Mouse (Mus musculus): ENCODE results near the gene Slc22a14. TPM values are rescaled to one million over a fixed set of nuclear protein-coding genes. Genes with fewer than 3 reads are reported as not detected.
"Not testable (repeated sequence)": the region's sequence is repeated elsewhere in the genome, so short reads cannot be mapped to it uniquely, and the experiment has no call there.

The Slc22a14 gene
- total RNA-seq, 1 experiment from 2014 or later, result not detected

DNA sequence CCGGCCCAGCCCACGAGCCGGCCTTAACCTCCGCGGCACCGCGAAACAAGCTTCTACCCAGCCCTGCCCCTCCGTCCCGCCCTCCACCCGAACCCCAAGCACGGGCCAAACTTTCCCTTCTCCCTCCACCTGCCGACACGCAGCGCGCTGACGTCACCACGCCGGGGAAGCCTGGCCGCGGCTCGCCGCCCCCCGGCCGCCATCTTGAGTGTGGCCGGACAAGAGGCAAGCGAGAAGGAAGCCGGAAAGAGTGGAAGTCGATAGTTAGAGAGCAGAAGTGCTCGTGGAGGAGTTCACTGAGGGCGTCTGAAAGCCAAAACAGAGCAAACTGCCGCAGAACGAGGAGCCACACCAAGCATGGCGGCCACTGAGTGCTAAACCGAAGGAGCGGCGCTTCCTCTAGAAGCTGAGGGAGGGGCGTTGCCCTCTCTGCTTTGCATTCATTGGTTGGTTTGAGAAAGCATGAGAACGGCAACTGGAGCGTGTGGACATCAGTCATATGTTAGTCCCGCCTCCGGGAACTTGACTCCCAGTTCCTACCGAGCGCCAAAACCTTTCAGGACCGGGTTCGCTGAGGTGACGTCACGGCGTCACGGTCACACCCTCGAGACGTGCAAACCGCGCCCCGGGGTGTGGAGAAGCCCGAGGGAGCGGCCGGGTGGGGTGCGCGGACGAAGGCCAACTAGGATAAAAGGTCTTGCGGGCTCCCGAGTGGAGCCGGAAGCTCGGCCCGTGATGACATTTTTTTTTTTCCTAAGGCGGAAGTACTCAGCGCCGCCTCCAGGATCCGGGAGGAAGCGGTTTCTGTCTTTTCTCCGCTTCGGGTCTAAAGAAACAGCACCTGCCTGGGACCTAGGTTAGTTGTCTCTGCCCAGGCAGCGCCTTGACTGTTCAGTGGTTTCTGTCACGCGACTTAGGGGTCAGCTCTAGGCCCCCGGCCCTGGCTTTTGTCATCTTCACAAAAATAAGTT lies 42.8 kb downstream of the Slc22a14 start, which contains the start of gene Oxsr1:
Gene Oxsr1 (minus strand): TSS at position 139 of the 971 bp plus-strand sequence.
- DNase-seq, result peak; percentile 99

DNA sequence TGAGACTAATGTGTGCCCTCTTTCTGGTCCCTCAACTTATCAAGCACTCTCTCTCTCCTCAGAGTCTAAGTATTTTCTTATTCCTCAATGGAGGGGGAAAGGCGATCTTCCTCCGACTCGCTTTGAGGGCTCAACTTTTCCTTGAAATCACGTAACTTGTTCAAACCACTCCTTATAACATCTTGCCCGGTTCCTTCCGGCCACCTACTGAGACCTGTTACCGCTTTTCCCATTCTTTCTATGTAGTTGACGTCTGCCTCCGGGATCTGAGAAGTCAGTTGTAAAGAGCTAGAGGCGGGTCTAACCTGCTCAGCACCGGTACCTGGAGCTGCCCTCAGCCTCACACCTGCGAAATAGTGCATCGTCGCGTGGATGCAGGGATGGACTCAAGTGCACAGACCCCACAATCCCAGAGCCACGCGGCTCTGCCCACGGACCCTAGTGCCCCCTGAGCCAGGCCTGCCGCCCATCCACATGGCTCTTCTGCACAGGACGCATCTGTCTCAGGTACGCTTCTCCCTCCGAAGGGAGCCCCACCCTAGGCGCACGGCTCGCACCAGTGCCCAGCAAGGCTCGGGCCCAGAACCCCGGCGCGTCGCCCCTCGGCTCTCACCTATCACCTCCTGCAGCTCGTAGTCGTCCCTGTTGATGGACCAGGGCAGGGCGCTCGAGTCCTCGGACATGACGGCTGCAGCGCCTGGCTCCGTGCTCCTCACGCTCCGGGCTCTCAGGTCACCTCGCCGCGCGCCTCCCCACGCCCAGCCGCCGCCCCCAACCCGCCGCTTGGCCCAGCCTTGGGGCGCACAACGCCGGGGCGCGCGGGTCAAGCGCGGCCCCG lies 43.7 kb downstream of the Slc22a14 start:
- DNase-seq, result no peak

DNA sequence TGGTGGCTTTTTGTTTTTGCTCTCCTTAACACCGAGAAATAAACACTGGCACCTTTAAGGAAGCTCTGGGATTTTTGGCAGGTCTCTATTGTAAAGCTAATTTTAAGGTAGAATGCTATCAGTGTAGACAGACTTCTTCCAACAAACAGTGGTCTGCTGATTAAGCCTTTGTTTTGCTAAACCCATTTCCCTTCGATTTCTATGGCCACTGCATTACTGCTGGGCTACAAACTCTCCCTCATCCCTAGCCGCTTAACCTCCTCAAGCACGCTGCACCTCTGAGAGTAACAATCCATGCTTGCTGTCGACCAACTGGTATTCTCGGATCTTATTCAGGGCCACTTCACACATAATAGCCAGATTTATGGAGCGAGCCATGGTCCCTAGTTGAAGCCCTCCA lies 44.4 kb downstream of the Slc22a14 start:
- no peak for DNase-seq

DNA sequence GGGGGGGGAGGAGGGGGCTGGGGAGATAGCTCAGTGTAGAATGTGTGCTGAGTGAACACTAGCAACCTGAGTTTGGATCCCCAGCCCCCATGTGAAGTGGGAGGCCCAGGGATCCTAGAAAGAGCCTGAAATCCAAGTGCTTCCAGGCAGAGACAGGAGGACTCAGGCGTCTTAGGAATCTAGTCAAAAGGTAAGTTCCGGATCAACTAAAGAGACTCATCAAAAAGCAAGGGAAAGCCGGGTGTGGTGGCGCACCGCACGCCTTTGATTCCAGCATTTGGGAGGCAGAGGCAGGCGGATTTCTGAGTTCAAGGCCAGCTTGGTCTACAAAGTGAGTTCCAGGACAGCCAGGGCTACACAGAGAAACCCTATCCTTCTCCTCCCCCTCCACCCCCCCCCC lies 44.9 kb downstream of the Slc22a14 start:
- no peak for DNase-seq

DNA sequence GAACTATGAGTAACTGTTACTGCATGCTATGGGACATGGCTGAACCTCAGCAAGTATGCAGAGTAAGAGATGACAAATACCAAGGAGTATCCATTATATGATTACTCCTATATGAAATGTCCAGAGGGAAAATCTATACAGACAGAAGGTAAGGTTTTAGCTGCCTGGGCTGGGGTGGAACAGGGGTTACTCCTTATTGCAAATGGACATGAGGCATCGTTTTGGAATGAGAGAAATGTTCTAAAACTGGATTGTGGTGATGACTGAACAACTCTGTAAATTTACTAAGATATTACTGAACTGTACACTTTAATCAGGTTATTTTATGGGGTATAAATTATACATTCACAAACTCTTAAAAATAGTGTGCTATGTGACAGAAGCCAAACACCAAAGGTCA lies 46.5 kb downstream of the Slc22a14 start:
- no peak for DNase-seq

DNA sequence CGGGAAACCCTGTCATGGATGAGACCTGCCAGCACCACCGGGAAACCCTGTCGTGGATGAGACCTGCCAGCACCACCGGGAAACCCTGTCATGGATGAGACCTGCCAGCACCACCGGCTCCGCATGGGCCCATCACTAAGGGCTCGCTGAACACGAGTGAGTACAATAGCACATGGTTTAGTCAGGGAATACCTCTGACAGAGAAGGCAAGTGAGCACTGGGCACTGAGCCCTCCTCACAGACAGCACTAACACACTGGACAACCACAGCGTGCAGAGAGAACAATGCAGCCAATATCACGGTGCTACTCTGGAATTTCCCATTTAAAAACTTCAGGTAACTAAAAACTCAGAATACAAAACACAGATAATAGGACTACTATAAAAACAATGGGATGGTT lies 52.3 kb downstream of the Slc22a14 start:
- no peak for DNase-seq

DNA sequence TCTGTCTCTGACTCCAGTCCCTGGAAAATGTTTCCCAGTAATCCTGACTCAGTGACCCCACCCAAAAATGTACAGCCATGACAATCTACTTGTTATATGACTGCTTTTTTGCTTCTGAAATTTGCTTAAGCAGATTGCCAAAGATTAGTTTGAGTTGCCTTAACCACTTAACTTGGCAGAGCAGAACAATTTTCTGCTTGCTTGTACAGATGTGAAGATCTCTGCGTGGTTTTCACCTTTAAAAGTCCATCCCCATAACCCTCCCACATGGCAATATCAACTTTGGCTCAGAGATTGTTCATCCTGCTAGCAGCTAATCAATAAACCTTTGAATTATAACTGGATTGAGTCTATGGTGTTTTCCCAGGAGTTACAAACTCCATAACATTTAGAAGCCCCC lies 56.3 kb downstream of the Slc22a14 start:
- DNase-seq, result no peak

DNA sequence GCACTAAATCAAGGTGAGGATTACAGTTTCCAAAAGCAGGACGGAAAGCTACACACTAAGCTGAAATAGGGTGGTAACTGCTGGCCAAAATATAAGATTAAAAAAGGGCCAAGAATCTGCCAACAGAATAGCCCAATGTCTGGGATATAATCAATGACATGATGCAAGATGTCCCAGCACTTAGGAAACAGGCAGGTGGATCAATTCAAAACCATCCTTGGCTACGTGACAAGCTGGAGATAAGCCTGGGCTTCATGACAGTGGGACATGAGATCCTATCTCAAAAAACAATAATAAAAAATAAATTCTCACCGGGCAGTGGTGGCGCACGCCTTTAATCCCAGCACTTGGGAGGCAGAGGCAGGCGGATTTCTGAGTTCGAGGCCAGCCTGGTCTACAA lies 59.5 kb downstream of the Slc22a14 start:
- DNase-seq, result no peak

DNA sequence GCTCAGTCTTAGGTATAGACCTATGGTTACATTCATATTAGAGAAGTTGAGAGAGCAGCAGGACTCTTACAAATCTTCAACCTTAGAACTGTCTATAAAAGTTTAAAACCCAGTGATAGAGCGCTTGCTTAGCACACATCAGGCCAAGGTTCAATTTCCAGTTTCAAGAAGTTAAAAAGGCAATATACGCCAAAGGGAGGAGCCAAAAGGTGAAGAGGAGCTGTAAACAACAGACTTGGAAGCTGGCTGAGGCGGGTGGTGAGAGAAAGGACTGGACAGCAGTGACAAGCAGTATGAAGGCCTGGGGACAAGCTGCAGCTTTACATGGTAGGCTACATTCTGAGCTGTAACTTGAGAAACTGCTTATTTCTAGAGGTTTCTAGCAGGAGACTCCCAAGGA lies 66.8 kb downstream of the Slc22a14 start:
- no peak for DNase-seq

DNA sequence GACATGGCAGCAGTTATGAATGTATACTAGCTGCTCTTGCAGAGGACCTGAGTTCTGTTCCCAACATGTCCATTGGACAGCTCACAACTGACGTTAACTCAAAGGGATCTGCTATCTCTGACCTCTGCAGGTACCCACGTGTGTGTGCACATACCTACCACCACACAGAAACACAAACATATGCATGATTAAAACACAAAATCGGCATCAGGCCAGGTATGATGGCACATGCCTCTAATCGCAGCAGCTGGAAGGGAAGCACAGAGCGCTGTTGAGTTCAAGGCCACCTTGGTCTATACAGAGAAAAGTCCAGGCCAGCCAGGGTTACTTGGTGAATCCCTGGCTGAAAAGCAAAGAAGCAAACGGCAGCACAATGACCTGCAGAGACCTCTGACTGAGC lies 67.7 kb downstream of the Slc22a14 start:
- no peak for DNase-seq

DNA sequence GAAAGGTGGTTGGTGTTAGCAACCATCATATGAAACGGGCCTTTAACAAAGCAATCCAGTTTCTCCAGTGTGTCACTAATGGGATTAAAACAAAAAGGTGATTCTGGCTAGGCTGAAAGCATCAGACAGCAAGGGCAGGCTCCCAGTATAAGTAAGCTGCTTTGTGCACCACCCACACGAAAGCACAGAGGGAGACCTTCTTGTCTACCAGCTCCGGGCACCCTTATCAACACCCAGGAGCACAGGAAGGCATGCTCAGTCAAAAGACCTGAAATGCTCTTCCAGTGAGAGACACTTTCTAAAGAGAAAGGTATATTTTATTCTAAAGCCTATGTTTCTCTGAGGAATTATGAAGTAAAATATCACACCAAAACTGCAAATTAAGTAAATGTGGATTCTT lies 74.6 kb downstream of the Slc22a14 start:
- no peak for DNase-seq

DNA sequence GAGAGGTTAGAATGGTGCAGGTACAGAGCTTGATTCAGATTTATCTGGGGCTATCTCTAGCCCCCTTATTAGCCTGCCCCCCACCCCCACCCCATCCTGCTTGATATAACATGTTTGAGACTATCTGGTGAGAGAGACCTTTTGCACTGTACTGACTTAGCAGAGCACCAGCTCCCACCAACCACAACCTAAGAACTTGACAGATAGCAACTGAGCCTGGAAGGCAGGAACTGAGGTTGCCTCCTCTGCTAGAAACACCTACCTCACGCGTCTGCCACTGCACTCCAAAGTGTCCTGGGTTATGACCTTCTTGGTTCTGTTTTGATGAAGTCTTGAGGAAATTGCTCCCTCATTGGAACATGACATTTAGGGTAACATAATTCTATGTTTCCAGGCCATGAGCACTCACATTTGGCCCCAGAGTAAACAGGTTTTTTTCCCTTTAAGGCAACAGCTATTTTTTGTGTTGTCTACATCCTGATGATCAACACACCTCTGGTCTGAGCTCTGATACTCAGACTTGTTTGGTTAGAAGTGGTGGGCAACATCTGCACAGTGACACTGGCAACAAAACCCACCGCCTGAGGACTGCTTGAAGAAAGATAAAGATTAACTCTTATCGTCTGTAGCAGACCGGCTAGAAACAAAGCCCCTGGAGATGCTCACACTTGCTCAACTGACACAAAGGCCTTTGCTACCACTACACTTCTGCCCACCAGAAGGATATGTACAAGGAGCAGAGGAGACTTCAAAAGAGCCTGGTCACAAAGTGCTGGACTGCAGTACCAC lies 84.3 kb downstream of the Slc22a14 start:
- no peak for DNase-seq

DNA sequence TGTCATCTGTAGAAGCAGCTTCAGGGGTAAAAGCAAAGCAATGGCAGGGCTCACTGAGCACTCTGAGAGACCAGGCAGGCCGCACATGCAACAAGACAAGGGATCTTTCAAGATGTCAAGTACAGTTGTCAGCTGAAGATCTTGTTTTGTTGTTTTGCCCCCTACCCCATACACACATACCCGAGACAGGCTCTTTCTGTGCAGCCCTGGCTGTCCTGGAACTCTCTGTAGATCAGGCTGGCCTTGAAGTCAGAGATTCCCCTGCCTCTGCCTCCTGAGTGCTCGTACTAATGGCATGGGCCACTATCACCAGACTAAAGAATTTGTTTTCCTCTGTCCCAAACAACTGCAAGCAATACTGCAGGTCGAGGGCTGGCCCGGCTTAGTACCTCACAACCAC lies 87.3 kb downstream of the Slc22a14 start:
- DNase-seq, result no peak

DNA sequence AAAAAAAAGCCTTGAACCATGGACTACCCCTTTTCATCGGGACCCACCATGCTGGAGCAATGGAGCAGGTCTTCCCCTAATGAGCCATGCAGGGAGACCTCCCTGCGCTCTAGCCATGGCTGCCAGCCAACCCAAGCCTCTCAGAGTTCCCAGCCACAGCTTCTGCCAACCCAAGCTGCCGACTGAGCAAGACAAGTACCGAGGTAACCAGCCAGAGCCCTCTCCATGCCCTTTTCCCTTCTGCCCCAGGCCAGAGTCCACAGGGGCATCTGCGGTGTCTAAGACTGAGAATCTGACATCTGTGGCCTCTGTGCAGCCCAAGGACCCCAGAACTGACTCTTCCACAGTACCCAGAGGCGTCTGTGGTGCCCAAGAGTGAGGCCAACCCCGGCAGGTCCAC lies 89.0 kb downstream of the Slc22a14 start:
- DNase-seq, result peak; percentile 24

DNA sequence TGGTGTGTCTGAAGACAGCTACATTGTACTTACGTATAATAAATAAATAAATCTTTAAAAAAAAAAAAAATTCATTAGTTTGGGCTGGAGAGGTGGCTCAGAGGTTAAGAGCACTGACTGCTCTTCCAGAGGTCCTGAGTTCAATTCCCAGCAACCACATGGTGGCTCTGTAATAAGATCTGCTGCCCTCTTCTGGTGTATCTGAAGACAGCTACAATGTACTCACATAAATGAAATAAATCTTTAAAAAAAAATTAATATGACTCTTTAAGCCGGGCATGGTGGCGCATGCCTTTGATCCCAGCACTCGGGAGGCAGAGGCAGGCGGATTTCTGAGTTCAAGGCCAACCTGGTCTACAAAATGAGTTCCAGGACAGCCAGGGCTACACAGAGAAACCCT lies 90.5 kb downstream of the Slc22a14 start:
- DNase-seq, result not testable (repeated sequence)

DNA sequence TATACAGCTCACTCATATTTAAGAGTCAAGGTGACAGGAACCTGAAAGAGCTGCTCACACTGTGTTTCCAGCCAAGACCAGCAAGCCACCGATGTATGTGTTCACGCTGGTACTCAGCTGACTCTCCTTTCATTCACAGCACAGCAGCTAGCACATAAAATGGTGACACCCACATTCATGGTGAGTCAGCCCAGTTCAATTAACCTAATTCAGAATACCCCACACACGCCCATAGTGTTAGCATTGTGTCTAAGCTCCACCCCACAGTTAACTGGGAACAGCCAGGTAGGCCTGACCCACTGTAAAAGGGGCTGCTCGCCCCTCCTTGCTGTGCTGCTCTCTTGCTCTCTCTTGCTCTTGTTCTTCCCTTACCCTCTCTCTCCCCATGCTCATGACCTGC lies 93.9 kb downstream of the Slc22a14 start:
- DNase-seq, result no peak

DNA sequence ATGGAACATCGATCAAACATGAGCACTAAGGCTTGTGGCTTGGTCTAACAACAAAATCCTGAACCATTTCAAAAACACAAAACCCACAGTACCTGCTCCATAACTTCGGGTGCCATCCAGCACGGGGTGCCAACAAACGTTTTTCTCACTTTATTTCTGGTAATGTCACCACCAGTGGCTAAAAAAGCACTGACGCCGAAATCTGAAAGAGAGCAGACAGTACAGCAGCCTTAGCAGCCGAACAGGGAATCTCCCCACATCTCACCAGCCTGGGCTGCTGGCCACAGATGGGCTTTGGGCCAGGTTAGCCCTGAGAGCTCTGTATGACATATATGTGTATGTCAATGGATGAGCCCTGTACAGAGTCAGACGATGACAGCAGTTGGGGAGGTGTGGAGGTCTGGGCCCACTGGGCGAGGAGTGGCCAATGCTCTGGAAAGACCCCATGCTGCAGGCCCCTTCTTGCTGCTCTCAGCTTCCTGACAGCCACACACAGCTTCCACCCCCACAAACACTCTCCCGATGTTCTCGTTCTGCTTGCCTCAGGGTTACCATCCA lies 96.7 kb downstream of the Slc22a14 start:
- no peak for DNase-seq

DNA sequence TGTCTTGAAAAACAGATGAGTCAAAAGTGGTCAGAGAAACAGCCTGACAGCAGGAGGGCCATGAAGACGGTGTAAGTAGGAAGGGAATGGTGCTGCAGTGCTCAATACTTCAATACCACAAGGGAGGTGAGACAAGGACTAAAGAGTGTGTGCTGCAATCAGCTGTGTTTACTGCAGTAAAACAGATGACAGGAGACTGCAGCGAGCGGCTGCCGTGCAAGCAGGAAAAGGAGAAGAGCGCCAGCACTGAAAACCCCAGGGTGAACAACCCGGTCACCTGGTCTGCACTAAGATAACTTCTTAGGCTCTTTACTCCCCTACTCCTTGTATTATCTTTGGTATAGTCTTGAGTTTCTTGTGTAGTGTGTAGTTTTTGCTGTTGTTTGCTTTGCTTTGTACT lies 97.2 kb downstream of the Slc22a14 start:
- no peak for DNase-seq

DNA sequence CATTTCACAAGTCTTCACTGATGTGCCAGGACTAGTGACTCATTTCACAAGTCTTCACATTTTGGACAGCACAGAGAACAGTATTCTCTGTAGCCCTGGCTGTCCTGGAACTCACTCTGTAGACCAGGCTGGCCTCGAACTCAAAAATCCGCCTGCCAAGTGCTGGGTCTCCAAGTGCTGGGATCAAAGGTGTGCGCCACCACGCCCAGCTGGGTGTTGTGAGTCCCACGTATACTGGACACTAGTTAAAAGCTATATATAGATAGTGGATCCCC lies 99.3 kb downstream of the Slc22a14 start:
- not testable (repeated sequence) for DNase-seq

DNA sequence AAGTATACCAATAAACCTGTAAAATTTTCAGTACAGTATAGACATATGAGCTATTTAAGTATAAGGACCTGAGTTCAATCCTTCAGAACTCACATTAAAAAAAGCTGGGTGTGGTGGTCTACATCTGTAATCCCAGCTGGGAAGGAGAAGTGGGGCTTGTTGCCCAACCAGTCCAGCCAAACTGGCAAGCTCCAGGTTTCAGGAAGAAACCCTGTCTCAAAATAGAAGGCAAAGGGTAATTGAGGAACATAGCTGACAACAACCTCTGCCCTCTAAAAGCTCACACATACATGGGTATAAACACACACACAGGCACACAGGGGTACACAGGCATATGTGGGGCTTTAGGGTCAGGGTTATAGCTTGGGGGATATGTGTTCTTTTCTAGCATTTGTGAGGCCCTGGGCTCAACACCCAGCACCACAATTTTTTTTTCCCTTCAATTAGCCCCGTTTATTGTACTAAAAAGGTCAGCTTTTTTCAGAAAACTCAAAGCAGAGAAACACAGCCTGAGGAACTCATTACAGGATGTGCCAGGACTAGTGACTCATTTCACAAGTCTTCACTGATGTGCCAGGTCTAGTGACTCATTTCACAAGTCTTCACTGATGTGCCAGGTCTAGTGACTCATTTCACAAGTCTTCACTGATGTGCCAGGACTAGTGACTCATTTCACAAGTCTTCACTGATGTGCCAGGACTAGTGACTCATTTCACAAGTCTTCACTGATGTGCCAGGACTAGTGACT lies 99.8 kb downstream of the Slc22a14 start:
- DNase-seq, result not testable (repeated sequence)

DNA sequence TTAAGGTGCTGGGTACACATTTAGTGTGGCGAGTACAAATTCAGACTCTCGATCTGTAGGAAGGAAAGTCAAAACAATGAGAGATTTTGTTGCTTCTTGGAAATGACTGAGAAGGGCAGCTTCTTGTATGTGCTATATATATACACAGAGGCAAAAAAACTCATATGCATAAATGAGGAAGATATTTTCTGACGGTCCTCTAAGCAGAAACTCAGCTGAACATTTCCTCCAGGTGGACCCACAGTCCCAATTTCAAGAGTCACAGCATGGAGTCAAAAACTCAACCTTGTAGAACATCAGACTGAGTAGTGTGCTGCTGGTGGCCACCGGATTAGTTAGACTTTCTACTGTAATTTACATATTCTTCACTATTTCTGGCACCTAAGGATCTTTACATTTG lies 102.3 kb downstream of the Slc22a14 start:
- no peak for DNase-seq

DNA sequence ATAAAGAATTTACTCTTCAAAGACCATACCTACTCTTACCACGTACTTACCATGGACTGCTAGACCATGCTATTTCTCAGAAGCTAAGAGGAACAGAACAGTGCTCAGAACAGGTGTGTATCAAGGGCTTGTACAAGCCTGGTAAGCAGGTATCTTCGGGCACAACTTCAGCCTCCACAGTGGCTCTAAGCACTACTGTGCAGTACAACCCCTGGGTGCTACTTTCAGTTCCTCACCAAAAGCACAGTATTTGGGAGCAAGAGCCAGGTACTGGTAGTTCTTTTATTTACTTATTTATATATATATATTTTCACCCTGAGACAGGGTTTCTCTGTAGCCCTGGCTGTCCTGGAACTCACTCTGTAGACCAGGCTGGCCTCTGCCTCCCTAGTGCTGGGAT lies 104.5 kb downstream of the Slc22a14 start:
- no peak for DNase-seq

All from adrenal gland, postnatal 25 days (tissue).